Mouse (Mus musculus): ENCODE measurements around the gene Tmem94. TPM values are rescaled to one million over a fixed set of nuclear protein-coding genes. Genes with fewer than 3 reads are reported as not detected.

The Tmem94 gene
- polyA plus RNA-seq, 1 experiment: 132 TPM

- 54% methylated on average over 17 of the region's 17 CpGs for WGBS
- Histone ChIP-seq H3K36me3 (ENCODE audit: control insufficient read depth, insufficient read depth, low read length) (no peaks in the 10 kb centered on the region), H3K27me3 (ENCODE audit: control insufficient read depth, insufficient read depth, low read length) (no peaks in the 10 kb centered on the region), H3K4me3 (ENCODE audit: low read depth, low read length) (no peak overlapping the region), H3K4me1 (ENCODE audit: control insufficient read depth, insufficient read depth, insufficient read length, low read length) (peaks cover 25% of the 10 kb centered on the region), H3K27ac (ENCODE audit: insufficient read depth, low read depth, low read length) (no peak overlapping the region)
- TF ChIP-seq POLR2A (IDR thresholded peaks at IDR 0.05; ENCODE audit: low read depth, low read length) (no peak), CTCF (IDR thresholded peaks at IDR 0.05; ENCODE audit: extremely low read depth, insufficient read length, insufficient replicate concordance, low read depth, low read length) (peak; percentile 13; the same call in 1 of the 2 replicates)
Observed at GRCm38 (mm10) chr11:115777487-115778335, 12.5 kb downstream of the Tmem94 start.

GRCm38 (mm10) chr11:115779038-115779571 is 13.9 kb downstream of the Tmem94 start:
- no peak overlapping the region for H3K4me3 ChIP-seq (ENCODE audit: low read depth, low read length)
- 11% methylated on average over 9 of the region's 9 CpGs for WGBS
- TF ChIP-seq POLR2A (IDR thresholded peaks at IDR 0.05; ENCODE audit: low read depth, low read length) (peak; percentile 39; the same call in 1 of the 2 replicates), CTCF (IDR thresholded peaks at IDR 0.05; ENCODE audit: extremely low read depth, insufficient read length, insufficient replicate concordance, low read depth, low read length) (no peak)
- H3K27ac ChIP-seq (ENCODE audit: insufficient read depth, low read depth, low read length): peak overlapping the region; percentile 99
- no peaks in the 10 kb centered on the region for H3K36me3 ChIP-seq (ENCODE audit: control insufficient read depth, insufficient read depth, low read length)
- peaks cover 25% of the 10 kb centered on the region for H3K4me1 ChIP-seq (ENCODE audit: control insufficient read depth, insufficient read depth, insufficient read length, low read length)
- H3K27me3 ChIP-seq (ENCODE audit: control insufficient read depth, insufficient read depth, low read length): no peaks in the 10 kb centered on the region

- Histone ChIP-seq H3K4me3 (ENCODE audit: low read depth, low read length) (no peak overlapping the region), H3K4me1 (ENCODE audit: control insufficient read depth, insufficient read depth, insufficient read length, low read length) (peaks cover 27% of the 10 kb centered on the region), H3K27me3 (ENCODE audit: control insufficient read depth, insufficient read depth, low read length) (no peaks in the 10 kb centered on the region), H3K36me3 (ENCODE audit: control insufficient read depth, insufficient read depth, low read length) (peaks cover under 1% of the 10 kb centered on the region; the same call in 1 of the 2 replicates), H3K27ac (ENCODE audit: insufficient read depth, low read depth, low read length) (peak overlapping the region; percentile 99; the same call in 1 of the 2 replicates)
- WGBS: 47% methylated on average over 20 of the region's 20 CpGs
- TF ChIP-seq POLR2A (IDR thresholded peaks at IDR 0.05; ENCODE audit: low read depth, low read length): no peak
- TF ChIP-seq CTCF (IDR thresholded peaks at IDR 0.05; ENCODE audit: extremely low read depth, insufficient read length, insufficient replicate concordance, low read depth, low read length): no peak
Observed at GRCm38 (mm10) chr11:115780141-115781070, 15.2 kb downstream of the Tmem94 start.

GRCm38 (mm10) chr11:115786473-115786872 is 21.2 kb downstream of the Tmem94 start:
- no peaks in the 10 kb centered on the region for H3K27me3 ChIP-seq (ENCODE audit: control insufficient read depth, insufficient read depth, low read length)
- TF ChIP-seq CTCF (IDR thresholded peaks at IDR 0.05; ENCODE audit: extremely low read depth, insufficient read length, insufficient replicate concordance, low read depth, low read length) (no peak), POLR2A (IDR thresholded peaks at IDR 0.05; ENCODE audit: low read depth, low read length) (no peak)
- H3K36me3 ChIP-seq (ENCODE audit: control insufficient read depth, insufficient read depth, low read length): peaks cover 41% of the 10 kb centered on the region
- H3K4me1 ChIP-seq (ENCODE audit: control insufficient read depth, insufficient read depth, insufficient read length, low read length): peaks cover 3% of the 10 kb centered on the region; the same call in 1 of the 2 replicates
- H3K4me3 ChIP-seq (ENCODE audit: low read depth, low read length): no peak overlapping the region
- 88% methylated on average over 6 of the region's 6 CpGs for WGBS
- H3K27ac ChIP-seq (ENCODE audit: insufficient read depth, low read depth, low read length): no peak overlapping the region

- TF ChIP-seq POLR2A (IDR thresholded peaks at IDR 0.05; ENCODE audit: low read depth, low read length): no peak
- TF ChIP-seq CTCF (IDR thresholded peaks at IDR 0.05; ENCODE audit: extremely low read depth, insufficient read length, insufficient replicate concordance, low read depth, low read length): no peak
- WGBS: 95% methylated on average over 7 of the region's 7 CpGs
- Histone ChIP-seq H3K27ac (ENCODE audit: insufficient read depth, low read depth, low read length) (no peak overlapping the region), H3K27me3 (ENCODE audit: control insufficient read depth, insufficient read depth, low read length) (no peaks in the 10 kb centered on the region), H3K4me3 (ENCODE audit: low read depth, low read length) (no peak overlapping the region), H3K4me1 (ENCODE audit: control insufficient read depth, insufficient read depth, insufficient read length, low read length) (peaks cover 3% of the 10 kb centered on the region; the same call in 1 of the 2 replicates), H3K36me3 (ENCODE audit: control insufficient read depth, insufficient read depth, low read length) (peaks cover 71% of the 10 kb centered on the region)
Observed at GRCm38 (mm10) chr11:115789787-115790186, 24.6 kb downstream of the Tmem94 start.

GRCm38 (mm10) chr11:115791919-115792318 is 26.7 kb downstream of the Tmem94 start:
- peaks cover 85% of the 10 kb centered on the region for H3K36me3 ChIP-seq (ENCODE audit: control insufficient read depth, insufficient read depth, low read length)
- H3K4me1 ChIP-seq (ENCODE audit: control insufficient read depth, insufficient read depth, insufficient read length, low read length): no peaks in the 10 kb centered on the region
- H3K27me3 ChIP-seq (ENCODE audit: control insufficient read depth, insufficient read depth, low read length): no peaks in the 10 kb centered on the region
- no peak overlapping the region for H3K4me3 ChIP-seq (ENCODE audit: low read depth, low read length)
- WGBS: 96% methylated on average over 16 of the region's 16 CpGs
- H3K27ac ChIP-seq (ENCODE audit: insufficient read depth, low read depth, low read length): no peak overlapping the region
- no peak for TF ChIP-seq CTCF (IDR thresholded peaks at IDR 0.05; ENCODE audit: extremely low read depth, insufficient read length, insufficient replicate concordance, low read depth, low read length)
- TF ChIP-seq POLR2A (IDR thresholded peaks at IDR 0.05; ENCODE audit: low read depth, low read length): no peak

All from small intestine, adult 2 months (tissue).